Mouse (Mus musculus): ENCODE results near the gene Tigd4. TPM values are rescaled to one million over a fixed set of nuclear protein-coding genes. Genes with fewer than 3 reads are reported as not detected.

Tigd4 gene
- polyA plus RNA-seq, 2 experiments, result not detected

GRCm38 (mm10) chr3:84595677-84596234 lies 2.4 kb downstream of the Tigd4 start:
- Histone ChIP-seq H3K27me3 (ENCODE audit: control insufficient read depth, insufficient read depth, low read length) (peaks cover 6% of the 10 kb centered on the region), H3K27ac (no peak overlapping the region), H3K4me3 (ENCODE audit: insufficient read depth in 1 of 2, low read depth in 2 of 2, low read length in 2 of 2) (peak overlapping the region in 1 of 2 experiments; percentile 41; a peak in 2 of 4 replicates), H3K4me2 (ENCODE audit: low read depth) (peak overlapping the region; percentile 61), H3K36me3 (replicated peaks; ENCODE audit: control insufficient read depth, insufficient read depth, low read depth) (no peaks in the 10 kb centered on the region), H3K4me1 (replicated peaks; ENCODE audit: control insufficient read depth in 2 of 2, insufficient read depth in 2 of 2, low read length in 1 of 2) (0 out of 4 replicates have a peak, but pooled peaks cover 0 to 2% of the 10 kb centered on the region in 2 experiments), H3K9ac (replicated peaks) (no peak overlapping the region), H3K9me3 (ENCODE audit: control insufficient read depth, low read length) (no peaks in the 10 kb centered on the region)
- 31% methylated on average over 5 of the region's 5 CpGs for WGBS (ENCODE audit: insufficient replicate concordance)
- no peak for ATAC-seq (ENCODE audit: insufficient read depth)
- TF ChIP-seq EP300 (IDR thresholded peaks at IDR 0.05; ENCODE audit: low read depth) (no peak), CTCF (IDR thresholded peaks at IDR 0.05; ENCODE audit: low read depth) (no peak)
- no peak for DNase-seq (ENCODE audit: low read depth in 3 of 3, low spot score in 3 of 3)

- WGBS (ENCODE audit: insufficient replicate concordance), result 36% methylated on average over 6 of the region's 6 CpGs
- Histone ChIP-seq H3K9me3 (ENCODE audit: control insufficient read depth, low read length) (no peaks in the 10 kb centered on the region), H3K36me3 (replicated peaks; ENCODE audit: control insufficient read depth, insufficient read depth, low read depth) (no peaks in the 10 kb centered on the region), H3K27ac (no peak overlapping the region), H3K4me3 (ENCODE audit: insufficient read depth in 1 of 2, low read depth in 2 of 2, low read length in 2 of 2) (no peak overlapping the region), H3K27me3 (ENCODE audit: control insufficient read depth, insufficient read depth, low read length) (peaks cover 6% of the 10 kb centered on the region), H3K9ac (replicated peaks) (no peak overlapping the region), H3K4me2 (ENCODE audit: low read depth) (no peak overlapping the region), H3K4me1 (replicated peaks; ENCODE audit: control insufficient read depth in 2 of 2, insufficient read depth in 2 of 2, low read length in 1 of 2) (peaks cover 0 to 2% of the 10 kb centered on the region in 2 experiments; a peak in 2 of 4 replicates)
- no peak for DNase-seq (ENCODE audit: low read depth in 3 of 3, low spot score in 3 of 3)
- no peak for ATAC-seq (ENCODE audit: insufficient read depth)
- no peak for TF ChIP-seq EP300 (IDR thresholded peaks at IDR 0.05; ENCODE audit: low read depth)
- no peak for TF ChIP-seq CTCF (IDR thresholded peaks at IDR 0.05; ENCODE audit: low read depth)
Observed at GRCm38 (mm10) chr3:84597996-84598734, 4.8 kb downstream of the Tigd4 start.

GRCm38 (mm10) chr3:84598756-84599155 lies 5.4 kb downstream of the Tigd4 start:
- 51% methylated on average over 6 of the region's 6 CpGs for WGBS (ENCODE audit: insufficient replicate concordance)
- Histone ChIP-seq H3K27ac (no peak overlapping the region), H3K9ac (replicated peaks) (no peak overlapping the region), H3K4me3 (ENCODE audit: insufficient read depth in 1 of 2, low read depth in 2 of 2, low read length in 2 of 2) (no peak overlapping the region), H3K27me3 (ENCODE audit: control insufficient read depth, insufficient read depth, low read length) (peaks cover 6% of the 10 kb centered on the region), H3K4me1 (replicated peaks; ENCODE audit: control insufficient read depth in 2 of 2, insufficient read depth in 2 of 2, low read length in 1 of 2) (peaks cover 0 to 2% of the 10 kb centered on the region in 2 experiments; a peak in 2 of 4 replicates), H3K4me2 (ENCODE audit: low read depth) (no peak overlapping the region), H3K9me3 (ENCODE audit: control insufficient read depth, low read length) (no peaks in the 10 kb centered on the region), H3K36me3 (replicated peaks; ENCODE audit: control insufficient read depth, insufficient read depth, low read depth) (no peaks in the 10 kb centered on the region)
- TF ChIP-seq CTCF (IDR thresholded peaks at IDR 0.05; ENCODE audit: low read depth) (no peak), EP300 (IDR thresholded peaks at IDR 0.05; ENCODE audit: low read depth) (no peak)
- DNase-seq (ENCODE audit: low read depth in 3 of 3, low spot score in 3 of 3), result no peak
- ATAC-seq (ENCODE audit: insufficient read depth), result no peak

DNA sequence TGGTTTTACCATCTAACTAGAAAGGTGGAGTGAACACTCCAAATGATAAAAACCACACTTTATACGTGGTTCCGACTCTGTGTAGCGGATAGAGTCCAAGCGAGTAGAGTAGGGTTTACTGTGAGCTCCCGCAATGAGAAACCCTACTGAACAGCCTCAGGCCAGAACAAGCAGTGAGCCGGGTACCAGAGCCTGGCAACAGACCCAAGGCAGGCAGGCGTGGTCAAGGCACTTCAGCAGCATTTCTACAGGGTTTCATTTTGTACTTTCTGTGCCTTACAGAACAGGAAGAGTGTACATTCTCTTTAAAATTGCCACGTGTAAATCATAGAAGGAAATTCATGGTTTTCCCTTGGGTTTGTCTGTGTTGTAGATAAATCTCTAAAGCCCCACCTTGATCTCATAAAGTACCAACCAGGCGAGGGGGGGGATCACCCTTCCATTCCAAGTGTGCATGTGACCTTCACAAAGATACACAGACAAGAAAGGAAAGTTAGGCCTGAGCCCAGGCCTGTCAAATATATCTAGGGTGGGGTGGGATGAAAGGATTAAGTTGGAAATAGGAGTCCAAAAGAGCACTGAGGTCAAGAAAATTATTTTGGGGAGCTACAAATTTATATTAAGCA lies 8.6 kb downstream of the Tigd4 start:
- 60% methylated on average over 9 of the region's 9 CpGs for WGBS (ENCODE audit: insufficient replicate concordance)
- no peak overlapping the region for H3K4me3 ChIP-seq (ENCODE audit: insufficient read depth in 1 of 2, low read depth in 2 of 2, low read length in 2 of 2)
- H3K4me1 ChIP-seq (replicated peaks; ENCODE audit: control insufficient read depth in 2 of 2, insufficient read depth in 2 of 2, low read length in 1 of 2), result no peaks in the 10 kb centered on the region; a peak in 2 of 4 replicates
- H3K36me3 ChIP-seq (replicated peaks; ENCODE audit: control insufficient read depth, insufficient read depth, low read depth), result no peaks in the 10 kb centered on the region
- ATAC-seq (ENCODE audit: insufficient read depth), result no peak
- no peaks in the 10 kb centered on the region for H3K27me3 ChIP-seq (ENCODE audit: control insufficient read depth, insufficient read depth, low read length)
- no peak overlapping the region for H3K27ac ChIP-seq
- no peak overlapping the region for H3K9ac ChIP-seq (replicated peaks)
- H3K4me2 ChIP-seq (ENCODE audit: low read depth), result no peak overlapping the region
- no peaks in the 10 kb centered on the region for H3K9me3 ChIP-seq (ENCODE audit: control insufficient read depth, low read length)
- DNase-seq (ENCODE audit: low read depth in 3 of 3, low spot score in 3 of 3), result no peak
- TF ChIP-seq CTCF (IDR thresholded peaks at IDR 0.05; ENCODE audit: low read depth) (no peak), EP300 (IDR thresholded peaks at IDR 0.05; ENCODE audit: low read depth) (no peak)

GRCm38 (mm10) chr3:84602759-84603158 lies 9.4 kb downstream of the Tigd4 start:
- H3K27ac ChIP-seq, result no peak overlapping the region

More at GRCm38 (mm10) chr3:84602759-84603158, 9.4 kb downstream of the Tigd4 start:
- TF ChIP-seq EP300 (IDR thresholded peaks at IDR 0.05; ENCODE audit: low read depth) (no peak), CTCF (IDR thresholded peaks at IDR 0.05; ENCODE audit: low read depth) (no peak)
- Histone ChIP-seq H3K9ac (replicated peaks) (no peak overlapping the region), H3K27me3 (ENCODE audit: control insufficient read depth, insufficient read depth, low read length) (no peaks in the 10 kb centered on the region), H3K36me3 (replicated peaks; ENCODE audit: control insufficient read depth, insufficient read depth, low read depth) (no peaks in the 10 kb centered on the region), H3K4me2 (ENCODE audit: low read depth) (no peak overlapping the region), H3K9me3 (ENCODE audit: control insufficient read depth, low read length) (no peaks in the 10 kb centered on the region), H3K4me3 (ENCODE audit: insufficient read depth in 1 of 2, low read depth in 2 of 2, low read length in 2 of 2) (no peak overlapping the region), H3K4me1 (replicated peaks; ENCODE audit: control insufficient read depth in 2 of 2, insufficient read depth in 2 of 2, low read length in 1 of 2) (no peaks in the 10 kb centered on the region; a peak in 2 of 4 replicates)
- no peak for ATAC-seq (ENCODE audit: insufficient read depth)
- 52% methylated on average over 2 of the region's 2 CpGs for WGBS (ENCODE audit: insufficient replicate concordance)
- DNase-seq (ENCODE audit: low read depth in 3 of 3, low spot score in 3 of 3), result no peak
